Mouse (Mus musculus): ENCODE measurements around the gene Mc3r. TPM values are rescaled to one million over a fixed set of nuclear protein-coding genes. Genes with fewer than 3 reads are reported as not detected.

Gene Mc3r
- polyA plus RNA-seq, 1 experiment: 0.29 TPM

GRCm38 (mm10) chr2:172256956-172257355 lies 8.7 kb downstream of the Mc3r start:
- no peak for DNase-seq (ENCODE audit: low read depth)
- no peak for TF ChIP-seq CTCF (IDR thresholded peaks at IDR 0.05; ENCODE audit: borderline replicate concordance, extremely low read depth, insufficient read depth, insufficient read length)
- TF ChIP-seq POLR2A (IDR thresholded peaks at IDR 0.05; ENCODE audit: borderline replicate concordance, extremely low read depth, insufficient read depth, insufficient read length, poor library complexity, severe bottlenecking): no peak

GRCm38 (mm10) chr2:172257471-172258065 lies 9.3 kb downstream of the Mc3r start:
- DNase-seq (ENCODE audit: low read depth): peak; percentile 60
- TF ChIP-seq POLR2A (IDR thresholded peaks at IDR 0.05; ENCODE audit: borderline replicate concordance, extremely low read depth, insufficient read depth, insufficient read length, poor library complexity, severe bottlenecking) (no peak), CTCF (IDR thresholded peaks at IDR 0.05; ENCODE audit: borderline replicate concordance, extremely low read depth, insufficient read depth, insufficient read length) (no peak)

GRCm38 (mm10) chr2:172260064-172260463 lies 11.8 kb downstream of the Mc3r start:
- TF ChIP-seq POLR2A (IDR thresholded peaks at IDR 0.05; ENCODE audit: borderline replicate concordance, extremely low read depth, insufficient read depth, insufficient read length, poor library complexity, severe bottlenecking) (no peak), CTCF (IDR thresholded peaks at IDR 0.05; ENCODE audit: borderline replicate concordance, extremely low read depth, insufficient read depth, insufficient read length) (no peak)
- DNase-seq (ENCODE audit: low read depth): no peak

- TF ChIP-seq CTCF (IDR thresholded peaks at IDR 0.05; ENCODE audit: borderline replicate concordance, extremely low read depth, insufficient read depth, insufficient read length) (no peak), POLR2A (IDR thresholded peaks at IDR 0.05; ENCODE audit: borderline replicate concordance, extremely low read depth, insufficient read depth, insufficient read length, poor library complexity, severe bottlenecking) (no peak)
These were observed 13.1 kb downstream of the Mc3r start for GRCm38 (mm10) chr2:172261441-172261840.

GRCm38 (mm10) chr2:172263216-172263615 lies 14.9 kb downstream of the Mc3r start:
- TF ChIP-seq CTCF (IDR thresholded peaks at IDR 0.05; ENCODE audit: borderline replicate concordance, extremely low read depth, insufficient read depth, insufficient read length) (no peak), POLR2A (IDR thresholded peaks at IDR 0.05; ENCODE audit: borderline replicate concordance, extremely low read depth, insufficient read depth, insufficient read length, poor library complexity, severe bottlenecking) (no peak)
- DNase-seq (ENCODE audit: low read depth): no peak

More at GRCm38 (mm10) chr2:172261441-172261840, 13.1 kb downstream of the Mc3r start:
- DNase-seq (ENCODE audit: low read depth): no peak

GRCm38 (mm10) chr2:172269907-172270306 lies 21.6 kb downstream of the Mc3r start:
- no peak for TF ChIP-seq POLR2A (IDR thresholded peaks at IDR 0.05; ENCODE audit: borderline replicate concordance, extremely low read depth, insufficient read depth, insufficient read length, poor library complexity, severe bottlenecking)
- TF ChIP-seq CTCF (IDR thresholded peaks at IDR 0.05; ENCODE audit: borderline replicate concordance, extremely low read depth, insufficient read depth, insufficient read length): no peak
- peak; percentile 68 for DNase-seq (ENCODE audit: low read depth)

GRCm38 (mm10) chr2:172270485-172270944 lies 22.2 kb downstream of the Mc3r start:
- TF ChIP-seq POLR2A (IDR thresholded peaks at IDR 0.05; ENCODE audit: borderline replicate concordance, extremely low read depth, insufficient read depth, insufficient read length, poor library complexity, severe bottlenecking): no peak
- TF ChIP-seq CTCF (IDR thresholded peaks at IDR 0.05; ENCODE audit: borderline replicate concordance, extremely low read depth, insufficient read depth, insufficient read length): no peak
- DNase-seq (ENCODE audit: low read depth): peak; percentile 87

GRCm38 (mm10) chr2:172270974-172271697 lies 22.8 kb downstream of the Mc3r start:
- DNase-seq (ENCODE audit: low read depth): no peak
- TF ChIP-seq POLR2A (IDR thresholded peaks at IDR 0.05; ENCODE audit: borderline replicate concordance, extremely low read depth, insufficient read depth, insufficient read length, poor library complexity, severe bottlenecking) (no peak), CTCF (IDR thresholded peaks at IDR 0.05; ENCODE audit: borderline replicate concordance, extremely low read depth, insufficient read depth, insufficient read length) (no peak)

- no peak for DNase-seq (ENCODE audit: low read depth)
- TF ChIP-seq CTCF (IDR thresholded peaks at IDR 0.05; ENCODE audit: borderline replicate concordance, extremely low read depth, insufficient read depth, insufficient read length) (no peak), POLR2A (IDR thresholded peaks at IDR 0.05; ENCODE audit: borderline replicate concordance, extremely low read depth, insufficient read depth, insufficient read length, poor library complexity, severe bottlenecking) (no peak)
These were observed 26.4 kb downstream of the Mc3r start for GRCm38 (mm10) chr2:172274662-172275061.

GRCm38 (mm10) chr2:172276155-172276554 lies 27.9 kb downstream of the Mc3r start:
- TF ChIP-seq POLR2A (IDR thresholded peaks at IDR 0.05; ENCODE audit: borderline replicate concordance, extremely low read depth, insufficient read depth, insufficient read length, poor library complexity, severe bottlenecking) (no peak), CTCF (IDR thresholded peaks at IDR 0.05; ENCODE audit: borderline replicate concordance, extremely low read depth, insufficient read depth, insufficient read length) (no peak)
- DNase-seq (ENCODE audit: low read depth): no peak

GRCm38 (mm10) chr2:172278979-172279378 lies 30.7 kb downstream of the Mc3r start:
- TF ChIP-seq POLR2A (IDR thresholded peaks at IDR 0.05; ENCODE audit: borderline replicate concordance, extremely low read depth, insufficient read depth, insufficient read length, poor library complexity, severe bottlenecking): no peak
- no peak for TF ChIP-seq CTCF (IDR thresholded peaks at IDR 0.05; ENCODE audit: borderline replicate concordance, extremely low read depth, insufficient read depth, insufficient read length)
- no peak for DNase-seq (ENCODE audit: low read depth)

Measured in brain, embryonic 14.5 days (tissue).